Mouse (Mus musculus): ENCODE measurements around the gene Lrrc23.

DNA sequence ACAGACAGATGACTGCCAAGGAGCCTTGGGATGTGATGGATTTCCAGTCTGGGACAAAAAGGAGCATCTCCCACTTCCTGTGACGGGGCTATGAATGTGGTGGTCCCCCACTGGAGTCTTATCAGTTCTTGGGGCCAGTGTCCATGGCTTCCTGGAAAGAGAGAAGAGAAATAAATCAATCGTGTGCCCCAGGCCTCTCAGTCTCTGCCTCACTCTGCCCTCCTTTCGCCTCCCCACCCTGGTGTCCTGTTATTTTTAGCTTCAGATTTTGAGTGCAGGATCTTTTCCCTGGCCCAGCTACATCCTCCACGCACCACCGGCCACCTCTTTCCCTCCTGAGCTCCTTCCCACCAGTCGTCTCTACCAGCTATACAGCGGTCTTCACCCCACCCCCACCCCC lies 9.5 kb downstream of the Lrrc23 start:
- TF ChIP-seq POLR2A (IDR thresholded peaks at IDR 0.05; ENCODE audit: insufficient read length, low read depth): no peak
- no peak for TF ChIP-seq MYOG (IDR thresholded peaks at IDR 0.05; ENCODE audit: control insufficient read depth in 1 of 3, insufficient read depth in 1 of 3, insufficient read length in 2 of 3, low read depth in 2 of 3)
- TF ChIP-seq USF1 (IDR thresholded peaks at IDR 0.05; ENCODE audit: low read depth): no peak
- no peak for TF ChIP-seq E2F4 (IDR thresholded peaks at IDR 0.05; ENCODE audit: insufficient read depth)
- TF ChIP-seq REST (IDR thresholded peaks at IDR 0.05; ENCODE audit: insufficient read depth, insufficient read length): no peak
- no peak for TF ChIP-seq MAX (IDR thresholded peaks at IDR 0.05; ENCODE audit: low read depth)
- no peak for TF ChIP-seq CEBPB (IDR thresholded peaks at IDR 0.05; ENCODE audit: insufficient read depth, poor library complexity, severe bottlenecking)
- TF ChIP-seq POLR2AphosphoS2 (IDR thresholded peaks at IDR 0.05; ENCODE audit: insufficient read length, low read depth): no peak
- no peak for TF ChIP-seq MYOD1 (IDR thresholded peaks at IDR 0.05; ENCODE audit: control insufficient read depth in 1 of 3, insufficient read length in 2 of 3, low read depth in 2 of 3)
- no peak for TF ChIP-seq TCF12 (IDR thresholded peaks at IDR 0.05; ENCODE audit: insufficient read depth, poor library complexity, severe bottlenecking)

Measured in myocyte (in vitro differentiated cells).